Mouse (Mus musculus): ENCODE data around the gene BC005537. TPM values are rescaled to one million over a fixed set of nuclear protein-coding genes. Genes with fewer than 3 reads are reported as not detected.
"Not testable (repeated sequence)": the region's sequence is repeated elsewhere in the genome, so short reads cannot be mapped to it uniquely, and the experiment has no call there.

The BC005537 gene
- polyA plus RNA-seq, 1 experiment from 2014 or later = 14.4 TPM

GRCm38 (mm10) chr13:24826116-24826515, 24.7 kb downstream of the BC005537 start:
- Histone ChIP-seq H3K4me2 (replicated peaks) (no peak overlapping the region), H3K27me3 (no peaks in the 10 kb centered on the region), H3K9ac (no peak overlapping the region), H3K4me1 (peaks cover 3% of the 10 kb centered on the region; the same call in 1 of the 2 replicates), H3K27ac (replicated peaks) (no peak overlapping the region), H3K9me3 (replicated peaks) (no peaks in the 10 kb centered on the region), H3K36me3 (no peaks in the 10 kb centered on the region), H3K4me3 (replicated peaks) (no peak overlapping the region)
- ATAC-seq (ENCODE audit: insufficient number of reproducible peaks, low FRiP score, low TSS enrichment, low read depth) = no peak
- WGBS = 87% methylated on average over 7 of the region's 7 CpGs

- H3K36me3 ChIP-seq = 0 out of 2 replicates have a peak, but pooled peaks cover 2% of the 10 kb centered on the region
Observed at GRCm38 (mm10) chr13:24830756-24831352, 29.4 kb downstream of the BC005537 start.

GRCm38 (mm10) chr13:24831353-24832130, 30.1 kb downstream of the BC005537 start, which contains the start of the genes Acot13 and Tdp2:
Acot13 (minus strand) TSS chr13:24831540.
Tdp2 (plus strand) TSS chr13:24831679.
- H3K36me3 ChIP-seq = 0 out of 2 replicates have a peak, but pooled peaks cover 5% of the 10 kb centered on the region
- under 1% methylated on average over 90 of the region's 90 CpGs for WGBS
- peak within 1 kb of the TSS; percentile 85 for H3K9ac ChIP-seq
- peak within 1 kb of the TSS; percentile 69 for H3K4me2 ChIP-seq (replicated peaks)
- peak; percentile 96 for ATAC-seq (ENCODE audit: insufficient number of reproducible peaks, low FRiP score, low TSS enrichment, low read depth)
- peak within 1 kb of the TSS; percentile 92 for H3K27ac ChIP-seq (replicated peaks)
- H3K27me3 ChIP-seq = no peaks in the 10 kb centered on the region
- H3K4me3 ChIP-seq (replicated peaks) = peak within 1 kb of the TSS; percentile 92
- H3K4me1 ChIP-seq = peaks cover 22% of the 10 kb centered on the region
- no peaks in the 10 kb centered on the region for H3K9me3 ChIP-seq (replicated peaks)

More at GRCm38 (mm10) chr13:24830756-24831352, 29.4 kb downstream of the BC005537 start:
- H3K9me3 ChIP-seq (replicated peaks) = no peaks in the 10 kb centered on the region
- WGBS = 2% methylated on average over 20 of the region's 20 CpGs
- no peaks in the 10 kb centered on the region for H3K27me3 ChIP-seq
- peak overlapping the region; percentile 92 for H3K27ac ChIP-seq (replicated peaks)
- H3K4me2 ChIP-seq (replicated peaks) = peak overlapping the region; percentile 69
- peak overlapping the region; percentile 54 for H3K9ac ChIP-seq
- peaks cover 22% of the 10 kb centered on the region for H3K4me1 ChIP-seq
- ATAC-seq (ENCODE audit: insufficient number of reproducible peaks, low FRiP score, low TSS enrichment, low read depth) = no peak
- peak overlapping the region; percentile 92 for H3K4me3 ChIP-seq (replicated peaks)

GRCm38 (mm10) chr13:24832131-24832810, 30.8 kb downstream of the BC005537 start:
- 0 out of 2 replicates have a peak, but pooled peaks have one; percentile 5 for ATAC-seq (ENCODE audit: insufficient number of reproducible peaks, low FRiP score, low TSS enrichment, low read depth)
- 3% methylated on average over 21 of the region's 21 CpGs for WGBS
- no peaks in the 10 kb centered on the region for H3K9me3 ChIP-seq (replicated peaks)

GRCm38 (mm10) chr13:24832811-24833155, 31.3 kb downstream of the BC005537 start:
- WGBS = 40% methylated on average over 2 of the region's 2 CpGs
- Histone ChIP-seq H3K27me3 (no peaks in the 10 kb centered on the region), H3K36me3 (0 out of 2 replicates have a peak, but pooled peaks cover 5% of the 10 kb centered on the region)

More at GRCm38 (mm10) chr13:24832131-24832810, 30.8 kb downstream of the BC005537 start:
- 0 out of 2 replicates have a peak, but pooled peaks cover 5% of the 10 kb centered on the region for H3K36me3 ChIP-seq
- peak overlapping the region; percentile 92 for H3K4me3 ChIP-seq (replicated peaks)
- H3K4me2 ChIP-seq (replicated peaks) = peak overlapping the region; percentile 69
- peak overlapping the region; percentile 92 for H3K27ac ChIP-seq (replicated peaks)
- H3K27me3 ChIP-seq = no peaks in the 10 kb centered on the region
- peaks cover 22% of the 10 kb centered on the region for H3K4me1 ChIP-seq
- H3K9ac ChIP-seq = peak overlapping the region; percentile 85

GRCm38 (mm10) chr13:24837765-24838164, 36.3 kb downstream of the BC005537 start:
- H3K9ac ChIP-seq; H3K27me3 ChIP-seq; ATAC-seq (ENCODE audit: insufficient number of reproducible peaks, low FRiP score, low TSS enrichment, low read depth); H3K4me2 ChIP-seq (replicated peaks); H3K9me3 ChIP-seq (replicated peaks); H3K4me3 ChIP-seq (replicated peaks); H3K27ac ChIP-seq (replicated peaks): not testable (repeated sequence)
- 92% methylated on average over 8 of the region's 8 CpGs for WGBS
- Histone ChIP-seq H3K4me1 (peaks cover 12% of the 10 kb centered on the region), H3K36me3 (peaks cover 19% of the 10 kb centered on the region)

More at GRCm38 (mm10) chr13:24832811-24833155, 31.3 kb downstream of the BC005537 start:
- Histone ChIP-seq H3K4me3 (replicated peaks) (peak overlapping the region; percentile 92), H3K4me1 (peaks cover 22% of the 10 kb centered on the region), H3K9me3 (replicated peaks) (no peaks in the 10 kb centered on the region), H3K27ac (replicated peaks) (no peak overlapping the region), H3K9ac (peak overlapping the region; percentile 85; the same call in 1 of the 2 replicates), H3K4me2 (replicated peaks) (peak overlapping the region; percentile 69)
- no peak for ATAC-seq (ENCODE audit: insufficient number of reproducible peaks, low FRiP score, low TSS enrichment, low read depth)

GRCm38 (mm10) chr13:24839831-24840230, 38.4 kb downstream of the BC005537 start:
- H3K4me1 ChIP-seq = peaks cover 3% of the 10 kb centered on the region
- H3K9ac ChIP-seq = no peak overlapping the region
- no peaks in the 10 kb centered on the region for H3K27me3 ChIP-seq
- H3K9me3 ChIP-seq (replicated peaks) = no peaks in the 10 kb centered on the region
- H3K27ac ChIP-seq (replicated peaks) = no peak overlapping the region
- no peak overlapping the region for H3K4me3 ChIP-seq (replicated peaks)
- H3K4me2 ChIP-seq (replicated peaks) = no peak overlapping the region
- peaks cover 19% of the 10 kb centered on the region for H3K36me3 ChIP-seq
- ATAC-seq (ENCODE audit: insufficient number of reproducible peaks, low FRiP score, low TSS enrichment, low read depth) = no peak
- WGBS = 68% methylated on average over 3 of the region's 3 CpGs

GRCm38 (mm10) chr13:24841702-24842101, 40.2 kb downstream of the BC005537 start:
- H3K4me2 ChIP-seq (replicated peaks) = no peak overlapping the region
- 76% methylated on average over 3 of the region's 3 CpGs for WGBS
- H3K27ac ChIP-seq (replicated peaks) = no peak overlapping the region
- H3K9ac ChIP-seq = no peak overlapping the region
- no peak for ATAC-seq (ENCODE audit: insufficient number of reproducible peaks, low FRiP score, low TSS enrichment, low read depth)
- no peak overlapping the region for H3K4me3 ChIP-seq (replicated peaks)
- H3K27me3 ChIP-seq = no peaks in the 10 kb centered on the region
- H3K9me3 ChIP-seq (replicated peaks) = no peaks in the 10 kb centered on the region
- H3K36me3 ChIP-seq = peaks cover 14% of the 10 kb centered on the region
- peaks cover 8% of the 10 kb centered on the region for H3K4me1 ChIP-seq

DNA sequence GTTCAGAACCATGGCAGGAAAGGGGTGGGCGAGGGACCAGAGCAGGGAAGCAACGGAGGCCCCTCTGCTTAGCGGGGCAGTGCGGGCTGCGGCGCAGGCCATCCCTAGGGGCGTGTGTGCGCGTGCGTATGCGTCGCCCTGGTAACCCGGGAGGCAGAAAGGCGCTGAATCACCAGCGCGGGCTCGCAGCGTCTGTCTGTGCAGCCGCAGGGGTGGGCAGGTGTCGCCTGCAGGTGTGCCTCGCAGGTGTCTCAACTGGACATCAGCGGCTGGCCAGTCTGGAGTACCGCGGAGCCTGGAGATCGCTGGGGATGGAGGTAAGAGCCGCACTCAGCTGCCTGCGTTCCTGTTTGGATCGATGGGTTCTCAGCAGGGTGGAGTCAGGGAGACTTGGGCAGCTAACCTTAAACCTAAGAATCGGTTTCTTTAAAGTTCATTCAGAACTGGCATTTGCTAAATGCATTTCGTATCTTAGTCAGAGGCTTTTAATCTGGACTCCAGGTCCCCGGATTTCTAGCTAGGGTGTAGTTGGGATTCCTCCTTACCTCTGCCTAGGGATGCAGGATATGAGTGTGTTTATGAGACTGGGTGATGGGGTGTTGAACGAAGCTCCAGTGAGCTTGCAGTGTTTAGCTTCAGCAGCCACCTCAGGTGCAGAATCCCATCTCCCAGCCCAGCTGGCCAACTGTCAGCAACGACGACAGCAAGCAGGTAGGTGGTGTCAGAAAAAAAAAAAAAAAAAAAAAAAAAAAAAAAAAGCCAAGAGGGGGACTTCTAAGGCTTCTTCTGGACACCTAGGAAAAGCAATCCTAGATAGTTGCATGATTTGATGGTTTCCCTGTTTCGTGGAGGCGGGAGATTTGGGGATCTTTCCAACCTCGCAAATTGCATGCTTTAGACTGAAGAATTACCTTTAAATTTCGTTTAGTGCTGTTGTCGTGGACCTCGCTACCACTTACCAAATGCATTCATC, 43.8 kb downstream of the BC005537 start, which contains the start of gene D130043K22Rik:
Gene D130043K22Rik, plus strand, starts transcription at position 153 of the 973 bp plus-strand sequence.
- H3K27me3 ChIP-seq = no peaks in the 10 kb centered on the region
- ATAC-seq (ENCODE audit: insufficient number of reproducible peaks, low FRiP score, low TSS enrichment, low read depth) = peak; percentile 84
- 13% methylated on average over 40 of the region's 40 CpGs for WGBS
- no peaks in the 10 kb centered on the region for H3K9me3 ChIP-seq (replicated peaks)
- peak within 1 kb of the TSS; percentile 81 for H3K4me2 ChIP-seq (replicated peaks)
- H3K4me1 ChIP-seq = peaks cover 8% of the 10 kb centered on the region
- H3K9ac ChIP-seq = no peak within 1 kb of the TSS
- H3K27ac ChIP-seq (replicated peaks) = peak within 1 kb of the TSS; percentile 28; the same call in 1 of the 2 replicates
- peak within 1 kb of the TSS; percentile 43 for H3K4me3 ChIP-seq (replicated peaks)
- H3K36me3 ChIP-seq = peaks cover 11% of the 10 kb centered on the region; the same call in 1 of the 2 replicates

DNA sequence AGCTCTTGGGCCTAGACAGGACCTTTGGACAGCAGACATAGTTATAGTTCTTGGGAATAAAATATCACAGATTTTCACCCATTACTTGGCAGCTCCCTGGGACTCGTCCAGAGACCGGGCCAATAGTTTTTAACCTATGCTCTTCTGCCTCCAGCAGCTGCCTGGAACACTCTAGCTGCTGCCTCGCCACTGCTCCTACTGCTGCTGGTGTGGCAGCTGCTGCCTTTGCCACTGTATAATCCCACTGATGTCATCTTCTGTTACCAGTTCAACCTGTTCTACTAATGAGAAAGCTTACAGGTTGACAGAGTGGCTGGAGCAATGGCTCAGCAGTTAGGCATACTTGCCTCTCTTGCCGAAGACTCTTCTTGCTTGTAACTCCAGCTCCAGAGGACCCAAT, 47.9 kb downstream of the BC005537 start:
- Histone ChIP-seq H3K4me2 (replicated peaks) (no peak overlapping the region), H3K27me3 (no peaks in the 10 kb centered on the region), H3K9ac (no peak overlapping the region), H3K27ac (replicated peaks) (no peak overlapping the region), H3K4me1 (peaks cover 8% of the 10 kb centered on the region), H3K36me3 (no peaks in the 10 kb centered on the region), H3K9me3 (replicated peaks) (no peaks in the 10 kb centered on the region), H3K4me3 (replicated peaks) (no peak overlapping the region)
- WGBS = 67% methylated on average over 4 of the region's 4 CpGs
- no peak for ATAC-seq (ENCODE audit: insufficient number of reproducible peaks, low FRiP score, low TSS enrichment, low read depth)

Data from embryonic facial prominence, embryonic 15.5 days (tissue).